Mouse (Mus musculus): ENCODE data around the gene Mvb12b.
"Not testable (repeated sequence)": the region's sequence is repeated elsewhere in the genome, so short reads cannot be mapped to it uniquely, and the experiment has no call there.

Gene Mvb12b

DNA sequence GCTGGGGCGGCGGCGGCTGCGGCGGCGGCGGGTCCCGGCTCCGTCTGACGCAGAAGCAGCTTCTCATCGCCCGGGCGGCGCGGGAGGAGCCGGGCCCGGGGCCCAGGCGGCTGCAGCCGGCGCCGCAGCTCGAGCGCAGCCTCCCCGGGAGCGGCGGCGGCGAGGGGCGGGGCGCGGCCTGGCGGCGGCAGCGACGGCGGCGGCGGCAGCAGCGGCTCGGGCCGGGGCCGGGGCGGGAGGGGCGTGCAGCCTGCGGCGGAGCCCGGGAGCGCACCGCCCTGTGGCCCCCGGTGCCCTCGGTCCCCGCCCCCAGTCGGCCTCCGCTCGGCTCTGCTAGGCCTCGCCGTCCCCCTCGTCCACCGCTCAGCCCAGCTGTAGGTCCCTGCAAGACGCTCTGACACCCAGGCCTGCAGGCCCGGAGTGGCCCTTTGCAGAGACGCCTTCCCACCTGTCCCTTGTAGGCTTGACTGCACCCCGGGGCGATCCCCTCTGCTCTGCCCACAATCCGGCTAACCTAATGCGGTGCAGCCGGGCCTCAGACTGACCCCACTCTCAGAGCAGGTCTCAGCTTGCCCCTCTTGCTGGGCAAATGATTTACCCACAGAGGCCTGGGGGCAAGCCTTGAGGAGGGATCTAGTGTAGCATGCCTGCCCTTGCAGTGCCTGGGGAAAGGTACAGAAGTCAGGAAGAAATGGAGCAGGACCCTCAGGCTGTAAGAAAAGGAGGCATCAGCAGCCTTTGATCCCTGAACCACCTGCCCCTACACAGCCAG lies at the start of gene Mvb12b:
Gene Mvb12b, minus strand, starts transcription at position 619 of the 772 bp plus-strand sequence.
- peak; percentile 32 for DNase-seq (ENCODE audit: low spot score)

DNA sequence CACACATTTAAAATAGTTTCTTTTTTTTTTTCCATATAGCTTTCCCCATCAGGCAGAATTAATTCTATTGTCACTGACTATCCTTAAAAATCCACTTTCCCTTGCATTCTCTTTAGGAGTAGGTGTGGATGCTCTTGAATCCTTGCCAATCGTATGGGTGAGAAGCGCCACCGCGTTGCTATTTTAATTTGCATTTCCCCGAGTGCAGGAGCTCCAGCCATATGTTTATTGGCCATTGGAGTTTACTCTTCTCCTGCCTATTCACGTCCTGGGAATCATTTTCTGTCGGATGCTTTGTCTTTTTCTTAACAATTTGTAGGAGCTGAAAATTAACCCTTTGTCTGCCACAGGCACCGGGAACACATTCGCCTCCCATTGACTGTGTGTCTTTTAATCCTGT lies 48.0 kb upstream of the Mvb12b start:
- DNase-seq (ENCODE audit: low spot score): no peak

DNA sequence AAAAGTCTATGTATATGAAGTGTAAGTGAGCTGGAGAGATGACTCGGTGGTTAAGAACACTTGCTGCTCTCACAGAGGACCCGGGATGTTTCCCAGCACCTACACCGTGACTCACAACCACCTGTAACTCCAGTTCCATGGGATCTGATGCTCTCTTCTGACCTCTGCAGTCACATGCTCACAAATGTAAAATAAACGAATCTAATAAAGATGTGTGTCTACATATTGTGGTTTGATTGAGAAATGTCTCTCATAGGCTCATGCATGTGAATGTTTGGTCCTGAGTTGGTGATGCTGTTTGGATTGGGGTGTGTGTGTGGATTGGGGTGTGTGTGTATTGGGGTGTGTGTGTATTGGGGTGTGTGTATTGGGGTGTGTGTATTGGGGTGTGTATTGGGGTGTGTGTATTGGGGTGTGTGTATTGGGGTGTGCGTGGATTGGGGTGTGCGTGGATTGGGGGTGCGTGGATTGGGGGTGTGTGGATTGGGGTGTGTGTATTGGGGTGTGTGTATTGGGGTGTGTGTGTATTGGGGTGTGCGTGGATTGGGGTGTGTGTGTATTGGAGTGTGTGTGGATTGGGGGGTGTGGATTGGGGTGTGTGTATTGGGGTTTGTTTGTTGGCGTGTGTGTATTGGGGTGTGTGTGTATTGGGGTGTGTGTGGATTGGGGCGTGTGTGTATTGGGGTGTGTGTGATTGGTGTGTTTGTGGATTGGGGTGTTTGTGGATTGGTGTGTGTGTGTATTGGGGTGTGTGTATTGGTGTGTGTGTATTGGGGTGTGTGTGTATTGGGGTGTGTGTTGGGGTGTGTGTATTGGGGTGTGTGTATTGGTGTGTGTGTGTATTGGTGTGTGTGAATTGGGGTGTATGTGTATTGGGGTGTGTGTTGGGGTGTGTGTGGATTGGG lies 46.1 kb upstream of the Mvb12b start:
- no peak for DNase-seq (ENCODE audit: low spot score)

DNA sequence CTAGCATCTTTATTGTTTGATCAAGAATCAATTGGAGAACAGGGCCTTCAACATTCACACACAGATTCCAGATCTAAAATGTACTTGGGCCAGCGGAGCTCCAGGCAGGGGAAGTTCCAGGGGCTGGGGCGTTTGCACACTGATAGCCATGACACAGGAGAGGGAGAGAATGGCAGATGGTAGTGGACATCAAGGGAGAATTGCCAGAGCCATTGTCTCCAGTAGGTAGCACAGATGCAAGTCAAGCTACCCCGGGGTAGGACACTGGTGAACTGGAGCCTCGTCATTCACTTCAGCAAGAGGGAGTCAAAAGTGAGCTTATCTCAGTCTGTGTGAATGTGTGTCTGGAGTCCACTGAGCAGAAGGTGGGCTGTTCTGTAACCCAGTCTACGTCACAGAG lies 43.4 kb upstream of the Mvb12b start:
- no peak for DNase-seq (ENCODE audit: low spot score)

DNA sequence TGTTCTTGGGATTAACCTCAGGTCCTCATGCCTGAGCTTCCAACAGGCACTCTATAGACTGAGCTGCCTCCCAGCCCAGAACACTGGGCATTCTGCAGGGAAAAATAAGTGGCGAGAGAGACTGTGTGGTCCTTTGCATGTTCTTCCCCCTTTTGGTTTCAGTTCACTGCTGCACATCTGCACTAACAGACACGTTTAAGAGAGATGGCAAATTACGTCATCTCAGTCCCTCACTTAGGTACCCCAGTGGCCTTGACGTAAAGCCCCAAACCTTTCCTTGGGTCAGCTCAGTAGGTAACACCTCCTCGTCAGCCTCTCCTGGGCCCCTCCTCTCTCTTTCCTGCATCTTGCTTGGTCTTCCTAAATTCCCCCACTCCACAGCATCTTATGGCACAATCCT lies 37.5 kb upstream of the Mvb12b start:
- no peak for DNase-seq (ENCODE audit: low spot score)

DNA sequence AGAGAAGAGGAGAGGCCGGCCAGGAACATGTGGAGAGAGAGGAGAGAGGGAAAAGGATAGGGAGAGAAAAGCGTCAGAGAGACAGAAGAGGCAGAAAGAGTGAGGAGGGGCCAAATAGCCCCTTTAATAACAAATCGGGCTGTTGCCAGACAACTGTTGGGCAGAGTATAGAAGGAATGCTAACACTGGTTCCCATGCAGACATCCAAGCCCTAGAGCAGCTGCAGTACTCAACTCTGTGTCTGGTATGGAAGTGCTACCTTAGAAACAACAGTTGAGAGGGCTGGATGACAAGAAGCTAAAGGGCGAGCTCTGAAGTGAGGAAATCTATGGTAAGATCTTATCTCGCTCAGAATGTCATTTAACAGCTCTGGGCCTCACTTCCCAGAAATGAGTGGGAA lies 35.7 kb upstream of the Mvb12b start:
- DNase-seq (ENCODE audit: low spot score): no peak

DNA sequence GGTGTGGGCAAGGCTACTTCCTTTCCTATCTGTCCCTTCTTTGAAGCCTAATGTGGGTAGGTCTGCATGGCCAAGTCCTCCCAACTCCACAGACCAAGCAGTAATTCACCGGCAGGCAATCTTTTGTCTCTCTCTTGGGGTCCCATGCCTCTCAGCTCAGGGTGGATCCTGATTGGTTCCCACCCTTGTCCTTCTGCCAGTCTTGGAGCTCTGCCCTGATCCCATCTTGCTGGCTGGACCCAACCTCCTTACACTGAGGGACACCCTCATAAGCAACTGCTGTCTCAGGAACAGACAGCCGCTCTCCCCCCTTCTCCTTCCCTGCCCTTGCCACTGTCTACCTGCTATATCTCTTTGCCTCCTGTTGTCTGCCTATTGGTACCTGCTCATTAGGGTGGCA lies 34.7 kb upstream of the Mvb12b start:
- DNase-seq (ENCODE audit: low spot score): no peak

DNA sequence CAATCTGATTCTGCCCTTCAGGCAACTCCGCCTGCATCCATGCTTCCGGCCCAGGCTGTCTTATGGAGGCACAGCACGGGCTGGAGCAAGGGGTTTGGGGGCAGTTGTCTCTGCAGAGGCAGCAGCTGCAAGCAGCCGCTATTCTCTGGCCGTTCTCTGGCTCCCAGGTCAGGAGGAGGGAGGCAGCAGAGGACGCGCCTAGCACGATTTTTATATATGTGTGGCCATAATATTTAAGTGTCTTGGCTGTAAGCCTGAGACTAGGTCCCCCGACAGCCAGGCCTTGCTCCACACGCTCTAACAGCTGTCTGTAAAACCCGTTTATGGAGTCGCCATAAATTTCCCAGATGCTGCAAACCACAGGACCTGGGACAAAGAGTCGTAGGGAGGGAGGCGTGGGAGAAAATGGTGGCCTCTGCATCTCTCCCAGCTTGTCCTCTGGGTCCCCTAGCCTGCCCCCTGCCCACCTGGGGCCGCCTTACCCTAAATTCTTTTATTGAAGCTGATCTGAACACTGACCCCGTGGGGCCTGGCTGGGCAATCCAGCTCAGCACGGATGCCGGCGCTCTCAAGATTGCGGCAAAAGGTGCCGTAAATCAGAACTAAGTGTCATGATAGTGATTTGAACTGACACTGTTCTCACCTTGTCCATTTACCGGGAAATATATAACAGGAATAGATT lies 32.3 kb upstream of the Mvb12b start:
- DNase-seq (ENCODE audit: low spot score): no peak

DNA sequence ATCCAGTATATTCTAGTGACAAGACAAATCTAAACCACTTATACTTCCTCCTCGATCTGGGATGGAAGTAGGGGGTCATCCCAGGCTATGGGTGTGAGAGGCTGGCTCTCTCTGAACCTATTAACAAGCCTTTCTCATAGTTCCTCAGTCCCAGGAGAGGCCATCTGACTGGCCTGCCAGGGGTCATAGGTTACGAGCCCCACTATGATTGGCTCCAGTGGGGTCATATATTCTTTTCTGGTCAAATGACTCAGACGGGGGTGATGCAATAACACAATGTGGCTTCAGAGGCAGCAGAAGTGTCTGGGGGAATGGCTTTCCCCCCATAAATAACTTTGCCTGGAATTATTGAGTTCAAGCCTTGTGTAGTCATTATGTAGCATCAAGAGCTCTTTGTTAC lies 31.1 kb upstream of the Mvb12b start:
- no peak for DNase-seq (ENCODE audit: low spot score)

DNA sequence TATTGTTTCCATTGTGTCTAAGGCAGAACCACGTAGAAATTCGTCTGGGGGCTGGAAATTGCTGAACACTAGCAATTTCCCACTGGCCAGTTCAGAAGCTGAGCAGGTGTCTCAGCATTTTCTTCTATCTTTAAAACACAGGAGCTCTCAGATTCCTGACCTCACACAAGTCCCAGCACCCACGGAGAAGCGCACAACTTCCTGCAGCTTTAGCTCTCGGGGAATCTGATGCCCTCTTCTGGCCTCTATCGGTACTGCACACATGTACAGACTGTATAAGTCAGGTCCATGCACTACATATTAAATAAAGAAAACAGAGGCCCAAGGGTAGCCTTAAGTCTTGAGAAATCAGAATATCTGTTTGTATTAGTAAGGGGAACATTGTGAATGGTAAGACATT lies 30.6 kb upstream of the Mvb12b start:
- peak; percentile 64 for DNase-seq (ENCODE audit: low spot score)

DNA sequence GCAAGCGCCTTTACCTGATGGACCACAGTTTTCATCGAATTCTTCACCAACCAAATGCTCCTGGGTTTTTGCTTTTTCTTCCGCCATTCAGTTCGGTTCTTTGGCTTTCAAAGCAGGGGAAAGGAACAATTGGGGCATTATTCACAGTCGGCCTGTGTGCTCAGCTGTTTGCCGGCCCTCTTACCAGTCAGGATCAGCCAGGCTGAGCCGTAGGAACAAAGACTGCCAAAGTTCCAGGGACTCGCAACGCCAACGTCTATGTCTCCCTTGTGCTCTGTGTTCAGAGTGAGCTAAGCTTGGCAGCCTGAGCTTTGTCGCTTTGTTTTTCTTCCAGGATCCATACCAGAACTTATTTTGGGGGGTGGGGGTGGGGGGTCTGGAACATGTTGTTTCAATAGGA lies 28.9 kb upstream of the Mvb12b start:
- DNase-seq (ENCODE audit: low spot score): no peak

DNA sequence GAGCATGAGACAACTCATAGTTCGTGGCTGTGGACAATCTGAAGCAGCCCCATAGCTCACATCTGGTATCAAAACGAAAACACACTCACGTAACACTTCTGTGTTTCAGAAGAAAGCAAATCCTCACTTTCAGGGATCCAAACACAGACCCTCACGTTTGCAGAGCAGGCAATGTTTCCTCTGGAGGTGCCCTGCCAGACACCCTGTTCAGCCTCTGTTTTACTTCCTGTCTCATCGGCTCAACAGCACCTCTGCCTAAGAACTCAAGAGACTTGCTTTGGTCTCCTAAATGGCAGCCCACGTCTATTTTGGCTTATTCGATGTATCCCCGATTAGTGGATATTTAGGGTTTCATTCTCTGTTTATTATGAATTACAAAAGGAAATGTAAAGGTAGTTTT lies 27.3 kb upstream of the Mvb12b start:
- DNase-seq (ENCODE audit: low spot score): no peak

DNA sequence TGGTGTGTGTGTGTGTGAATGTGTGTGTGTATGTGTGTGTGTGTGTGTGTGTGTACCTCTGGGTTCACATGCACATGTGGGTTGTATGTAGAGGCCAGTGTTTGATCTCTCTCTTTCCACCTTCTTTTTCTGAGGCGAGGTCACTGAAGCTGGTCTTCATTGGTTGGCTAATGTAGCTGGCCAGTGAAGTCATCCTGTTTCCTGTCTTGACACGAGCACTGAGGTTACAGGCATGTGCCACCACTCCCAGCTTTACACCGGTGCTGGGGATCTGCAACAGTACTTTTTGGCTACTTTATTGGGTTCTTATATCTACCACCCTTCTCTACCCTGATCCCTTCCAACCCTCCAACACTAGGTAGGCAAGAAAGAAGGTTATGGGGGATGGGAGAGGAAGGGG lies 26.6 kb upstream of the Mvb12b start:
- no peak for DNase-seq (ENCODE audit: low spot score)

DNA sequence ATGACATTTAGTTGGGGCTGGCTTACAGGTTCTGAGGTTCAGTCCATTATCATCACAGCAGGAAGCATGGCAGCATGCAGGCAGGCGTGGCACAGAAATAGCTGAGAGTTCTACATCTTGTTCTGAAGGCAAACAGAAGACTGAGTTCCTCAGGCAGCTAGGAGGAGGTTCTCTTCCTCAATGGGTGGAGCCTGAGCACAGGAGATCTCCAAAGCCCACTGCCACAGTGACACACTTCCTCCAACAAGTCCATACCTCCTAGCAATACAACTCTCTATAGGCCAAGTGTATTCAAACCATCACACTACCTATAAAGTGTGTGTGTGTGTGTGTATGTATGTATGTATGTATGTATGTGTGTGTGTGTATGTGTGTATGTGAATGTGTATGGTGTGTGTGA lies 25.9 kb upstream of the Mvb12b start:
- DNase-seq (ENCODE audit: low spot score): not testable (repeated sequence)

DNA sequence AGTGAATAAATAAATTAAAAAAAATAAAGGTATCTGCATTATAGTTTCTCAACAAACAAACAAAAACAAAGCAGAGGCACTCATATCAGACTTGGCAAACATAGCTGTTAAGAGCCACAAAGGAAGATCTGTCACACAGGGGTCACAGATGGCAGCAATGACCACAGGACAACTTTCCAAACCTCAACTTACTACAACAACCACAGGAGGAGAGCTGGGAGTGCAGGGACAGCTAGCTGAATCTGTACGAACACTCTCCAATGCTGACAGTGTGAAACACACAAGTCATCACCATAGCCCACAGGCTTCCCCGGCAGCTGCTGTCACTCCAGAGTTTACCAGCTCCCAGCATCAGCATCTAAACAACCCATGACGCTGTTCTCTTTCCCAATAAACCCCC lies 25.0 kb upstream of the Mvb12b start:
- DNase-seq (ENCODE audit: low spot score): no peak

DNA sequence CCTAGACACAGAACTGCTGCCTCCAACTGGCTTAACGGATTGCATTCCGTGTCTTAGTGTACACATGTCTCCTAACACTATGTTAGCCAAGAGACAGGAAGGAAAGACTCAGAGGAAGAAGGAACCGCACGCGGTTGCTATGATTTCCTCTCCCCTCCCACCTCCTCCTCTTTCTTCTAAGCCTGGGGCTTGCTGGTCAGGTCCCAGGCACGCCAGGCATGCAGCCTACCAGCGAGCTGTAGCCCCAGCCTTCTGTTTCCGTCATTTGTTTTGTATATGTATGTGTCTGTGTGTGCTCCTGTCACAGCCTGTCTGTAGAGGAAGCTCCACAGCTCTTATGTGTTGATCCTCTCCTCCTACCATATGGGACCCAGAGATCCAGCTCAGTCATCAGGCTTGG lies 20.6 kb upstream of the Mvb12b start:
- DNase-seq (ENCODE audit: low spot score): no peak

DNA sequence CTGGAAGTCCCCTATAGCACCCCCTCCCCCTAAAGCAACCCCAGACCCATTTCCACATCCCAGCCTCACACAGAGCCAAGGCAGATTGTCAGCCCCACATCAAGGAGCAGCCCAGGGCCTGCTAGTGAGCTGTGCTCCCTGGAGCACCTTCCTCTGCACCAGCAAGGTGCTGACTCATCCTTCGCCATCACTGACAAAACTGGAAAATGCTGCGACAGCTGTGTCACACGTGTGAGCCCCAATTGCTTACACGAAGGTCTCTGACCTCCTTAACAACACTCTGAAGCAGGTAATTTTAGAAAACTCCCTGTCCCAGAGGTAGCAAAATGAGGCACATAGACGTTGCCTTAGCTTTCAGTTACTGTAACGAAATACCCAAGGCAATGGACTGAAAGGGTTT lies 19.4 kb upstream of the Mvb12b start:
- no peak for DNase-seq (ENCODE audit: low spot score)

DNA sequence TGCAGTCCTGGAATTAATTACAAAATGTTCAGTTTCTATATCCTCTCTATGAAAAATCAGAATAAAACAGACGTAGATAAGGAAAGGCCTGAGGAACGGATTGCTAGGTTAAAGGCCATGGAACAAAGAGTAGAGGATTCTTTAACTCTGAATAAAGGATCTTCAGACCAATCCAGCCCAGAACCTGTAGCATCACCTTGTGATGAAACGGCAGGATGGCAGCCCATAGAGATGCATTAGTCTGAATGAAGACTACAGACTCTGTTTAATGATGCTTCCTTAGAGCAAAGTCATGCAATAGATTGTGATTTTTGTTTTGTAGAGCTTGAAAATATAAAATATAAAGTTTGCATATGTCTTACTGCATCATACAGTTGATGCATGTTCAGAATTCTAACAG lies 8.1 kb upstream of the Mvb12b start:
- no peak for DNase-seq (ENCODE audit: low spot score)

DNA sequence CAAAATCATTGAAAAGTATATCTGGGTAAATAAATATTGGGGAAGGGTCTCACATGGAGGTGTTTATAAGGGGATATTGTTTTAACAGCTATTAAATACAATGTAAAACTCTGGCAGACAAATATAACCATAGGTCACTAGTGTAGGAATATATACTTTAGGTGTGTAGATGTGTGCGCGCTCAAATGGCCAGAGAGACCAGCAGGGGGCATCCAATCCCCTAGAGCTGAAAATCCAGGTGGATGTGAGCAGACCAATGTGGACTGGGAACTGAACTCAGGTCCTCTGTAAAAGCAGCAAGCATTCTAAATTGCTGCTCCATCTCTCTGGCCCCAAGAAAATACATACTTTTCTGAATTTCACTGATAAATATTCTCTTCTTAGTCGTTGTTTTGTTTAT lies 5.4 kb upstream of the Mvb12b start:
- no peak for DNase-seq (ENCODE audit: low spot score)

DNA sequence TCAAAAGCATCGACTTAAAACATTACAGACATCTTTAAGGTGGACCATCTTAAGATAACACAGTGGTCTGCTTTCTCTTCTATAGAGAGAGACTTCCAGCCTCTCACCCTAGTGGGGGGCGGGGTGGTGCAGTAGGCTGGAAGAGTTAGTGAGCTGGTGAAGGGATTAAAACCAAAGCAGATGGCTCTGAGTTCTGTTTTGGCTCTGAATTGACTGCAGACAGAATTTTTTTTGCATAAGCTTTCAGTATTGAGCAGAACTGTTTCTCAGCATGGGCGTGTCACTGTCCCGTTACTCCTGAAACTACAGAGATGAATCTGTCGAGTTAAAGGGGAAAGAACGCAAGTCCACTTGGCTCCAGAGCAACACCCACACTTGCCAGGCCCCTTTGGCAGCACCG lies 4.6 kb upstream of the Mvb12b start:
- DNase-seq (ENCODE audit: low spot score): no peak

DNA sequence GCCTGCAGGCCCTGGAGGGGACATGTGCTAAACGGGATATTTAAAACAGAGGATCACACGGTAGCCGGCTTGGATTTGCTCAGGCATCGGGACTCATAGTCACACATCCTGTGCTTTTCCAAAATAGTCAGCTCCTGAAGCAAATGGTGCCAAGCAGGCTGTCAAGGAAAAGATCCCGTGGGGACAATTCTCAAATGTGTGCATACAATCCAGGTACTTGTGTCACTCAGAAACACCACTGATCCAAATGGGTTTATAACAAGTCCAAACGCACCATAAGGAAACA lies 297 bp upstream of the Mvb12b start:
- no peak for DNase-seq (ENCODE audit: low spot score)

DNA sequence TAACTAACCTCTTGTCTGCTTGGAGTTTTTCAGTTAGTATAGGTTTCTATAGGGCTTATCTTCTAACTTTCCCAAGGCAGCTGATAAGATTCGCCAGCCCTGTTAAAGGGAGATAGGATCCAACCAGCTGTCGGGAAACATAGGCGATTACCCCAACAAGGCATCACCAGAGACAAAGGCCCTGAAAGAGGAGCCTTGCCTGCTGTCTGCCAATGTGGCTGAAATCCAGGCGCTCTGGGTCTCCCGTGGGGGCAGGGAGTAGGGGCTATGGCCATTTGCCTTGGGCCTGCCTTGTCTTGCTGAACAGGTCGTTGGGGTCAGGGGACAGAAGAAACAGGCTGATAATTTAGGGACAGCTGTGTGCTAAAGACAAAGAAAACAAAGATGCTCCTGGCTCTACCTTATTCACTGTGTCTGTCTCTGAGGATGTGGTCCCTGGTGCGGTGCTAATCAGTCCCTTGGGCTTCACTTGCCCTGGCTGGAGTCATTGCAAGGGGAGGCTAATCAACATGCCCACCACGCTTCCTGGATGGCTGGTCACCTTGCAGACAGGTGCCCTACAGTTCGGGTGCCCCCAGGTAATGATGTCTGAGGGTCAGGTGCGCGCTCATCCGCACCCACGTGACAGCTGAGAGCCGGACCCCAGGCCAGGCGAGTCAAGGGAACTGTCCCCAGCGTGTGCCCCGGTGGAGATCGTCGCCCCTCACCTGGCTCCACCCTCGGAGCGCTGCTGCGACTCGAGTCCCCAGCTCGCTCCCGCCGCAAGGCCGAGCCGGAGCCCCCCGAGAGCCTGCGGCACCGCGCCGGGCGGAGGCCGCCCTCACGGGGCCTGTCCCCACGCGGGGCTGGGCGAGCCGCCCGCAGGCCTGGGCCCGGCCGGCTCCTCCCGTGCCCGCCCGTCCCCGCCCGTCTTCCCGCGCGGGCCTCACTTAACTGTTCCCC lies 1.1 kb downstream of the Mvb12b start:
- DNase-seq (ENCODE audit: low spot score): peak; percentile 51

Measured in c-Kit-positive CD71-positive TER-119-positive erythroid progenitor cells, embryonic 14.5 days (primary cell).